Mouse (Mus musculus): ENCODE data around the gene Tubb2a. TPM values are rescaled to one million over a fixed set of nuclear protein-coding genes. Genes with fewer than 3 reads are reported as not detected.
"Not testable (repeated sequence)": the region's sequence is repeated elsewhere in the genome, so short reads cannot be mapped to it uniquely, and the experiment has no call there.

The Tubb2a gene
- total RNA-seq, 4 experiments from 2014 or later = 3.9 to 8.6 (median 5.4) TPM

GRCm38 (mm10) chr13:34095542-34096435 lies 18.0 kb upstream of the Tubb2a start:
- no peak for DNase-seq (ENCODE audit: low spot score in 2 of 2)

GRCm38 (mm10) chr13:34089358-34089757 lies 11.6 kb upstream of the Tubb2a start:
- DNase-seq (ENCODE audit: low spot score in 2 of 2) = no peak

GRCm38 (mm10) chr13:34088871-34089288 lies 11.1 kb upstream of the Tubb2a start:
- no peak for DNase-seq (ENCODE audit: low spot score in 2 of 2)

- not testable (repeated sequence) for DNase-seq (ENCODE audit: low spot score in 2 of 2)
Observed at GRCm38 (mm10) chr13:34088201-34088649, 10.4 kb upstream of the Tubb2a start.

GRCm38 (mm10) chr13:34087052-34087812 lies 9.4 kb upstream of the Tubb2a start:
- DNase-seq (ENCODE audit: low spot score in 2 of 2) = no peak

- peak; percentile 45 to 51 for DNase-seq (ENCODE audit: low spot score in 2 of 2)
Observed at GRCm38 (mm10) chr13:34084026-34084750, 6.4 kb upstream of the Tubb2a start.

- DNase-seq (ENCODE audit: low spot score in 2 of 2) = no peak
Observed at GRCm38 (mm10) chr13:34081926-34082325, 4.1 kb upstream of the Tubb2a start.

- no peak for DNase-seq (ENCODE audit: low spot score in 2 of 2)
Observed at GRCm38 (mm10) chr13:34079801-34080200, 2.0 kb upstream of the Tubb2a start.

GRCm38 (mm10) chr13:34078500-34079280 lies 883 bp upstream of the Tubb2a start:
- DNase-seq (ENCODE audit: low spot score in 2 of 2) = no peak

GRCm38 (mm10) chr13:34076561-34077491 lies 981 bp downstream of the Tubb2a start:
- DNase-seq (ENCODE audit: low spot score in 2 of 2) = no peak

GRCm38 (mm10) chr13:34075893-34076292 lies 1.9 kb downstream of the Tubb2a start:
- not testable (repeated sequence) for DNase-seq (ENCODE audit: low spot score in 2 of 2)

GRCm38 (mm10) chr13:34074441-34074840 lies 3.4 kb downstream of the Tubb2a start:
- not testable (repeated sequence) for DNase-seq (ENCODE audit: low spot score in 2 of 2)

- no peak for DNase-seq (ENCODE audit: low spot score in 2 of 2)
Observed at GRCm38 (mm10) chr13:34072847-34073246, 5.0 kb downstream of the Tubb2a start.

GRCm38 (mm10) chr13:34071836-34072235 lies 6.0 kb downstream of the Tubb2a start:
- no peak for DNase-seq (ENCODE audit: low spot score in 2 of 2)

- no peak for DNase-seq (ENCODE audit: low spot score in 2 of 2)
Observed at GRCm38 (mm10) chr13:34070296-34070695, 7.5 kb downstream of the Tubb2a start.

GRCm38 (mm10) chr13:34066351-34066750 lies 11.5 kb downstream of the Tubb2a start:
- no peak for DNase-seq (ENCODE audit: low spot score in 2 of 2)

- DNase-seq (ENCODE audit: low spot score in 2 of 2) = no peak
Observed at GRCm38 (mm10) chr13:34062466-34062865, 15.3 kb downstream of the Tubb2a start.

- DNase-seq (ENCODE audit: low spot score in 2 of 2) = no peak
Observed at GRCm38 (mm10) chr13:34060061-34060460, 17.7 kb downstream of the Tubb2a start.

GRCm38 (mm10) chr13:34057252-34057651 lies 20.6 kb downstream of the Tubb2a start:
- DNase-seq (ENCODE audit: low spot score in 2 of 2) = no peak

- DNase-seq (ENCODE audit: low spot score in 2 of 2) = no peak
Observed at GRCm38 (mm10) chr13:34054983-34055382, 22.8 kb downstream of the Tubb2a start.

Measured in gastrocnemius, adult 8-10 months (tissue).